Mouse (Mus musculus): ENCODE measurements around the gene Ppcs. TPM values are rescaled to one million over a fixed set of nuclear protein-coding genes. Genes with fewer than 3 reads are reported as not detected.
A peak's percentile ranks its signal among the peaks of the same experiment; 100 is the strongest.

Ppcs gene
- total RNA-seq, 2 experiments from 2014 or later = 9.6 to 12.7 TPM

DNA sequence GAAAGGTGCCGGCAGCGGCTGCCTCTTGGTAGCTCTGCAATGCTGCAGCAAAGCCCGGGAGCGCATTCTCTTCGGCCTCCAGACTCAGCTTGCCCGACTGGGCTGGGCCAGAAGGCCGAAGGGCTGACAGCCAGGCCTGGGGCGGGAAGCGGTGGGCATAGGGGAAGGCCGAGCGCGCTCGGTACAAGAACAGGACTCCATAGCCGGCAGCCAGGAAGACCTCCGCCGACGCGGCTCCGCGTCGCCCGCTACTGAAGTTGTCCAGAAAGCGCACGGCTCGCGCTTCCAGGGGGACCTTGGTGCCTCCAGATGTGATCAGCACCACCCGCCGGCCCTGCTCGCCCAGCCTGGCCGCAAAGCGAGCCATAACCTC is 313 bp downstream of the Ppcs start:
- DNase-seq = no peak
- intact Hi-C loops (cut with DNase I) = loop anchor here (2.0 to 5.0 kb wide), 6 partner anchors 101 to 310 kb away; partner anchors contain the start of genes AU022252, Foxj3, Frg2f1 and Hivep3

DNA sequence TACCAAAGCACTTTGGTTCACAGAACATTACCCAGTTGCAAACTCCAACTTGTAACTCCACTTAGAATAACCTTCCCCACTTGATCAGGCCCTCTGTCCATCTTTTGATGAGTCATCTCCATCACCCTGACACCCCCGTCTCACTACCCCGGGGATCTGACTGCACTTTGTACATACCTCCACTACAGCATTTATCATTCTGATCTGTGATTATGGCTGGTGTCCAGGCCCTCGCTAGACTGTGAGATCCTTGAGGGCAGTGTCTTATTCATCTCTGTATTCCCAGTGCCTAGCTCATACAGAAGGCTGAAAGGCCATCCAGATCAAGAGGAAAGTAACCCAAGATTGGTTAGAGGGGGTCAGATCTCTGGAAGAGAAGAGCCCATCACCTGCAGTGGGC is 1.0 kb downstream of the Ppcs start:
- intact Hi-C loops (cut with DNase I) = loop anchor here (5.0 kb wide), 5 partner anchors 116 to 311 kb away; partner anchors contain the start of genes AU022252, Foxj3, Frg2f1 and Hivep3
- DNase-seq = no peak

DNA sequence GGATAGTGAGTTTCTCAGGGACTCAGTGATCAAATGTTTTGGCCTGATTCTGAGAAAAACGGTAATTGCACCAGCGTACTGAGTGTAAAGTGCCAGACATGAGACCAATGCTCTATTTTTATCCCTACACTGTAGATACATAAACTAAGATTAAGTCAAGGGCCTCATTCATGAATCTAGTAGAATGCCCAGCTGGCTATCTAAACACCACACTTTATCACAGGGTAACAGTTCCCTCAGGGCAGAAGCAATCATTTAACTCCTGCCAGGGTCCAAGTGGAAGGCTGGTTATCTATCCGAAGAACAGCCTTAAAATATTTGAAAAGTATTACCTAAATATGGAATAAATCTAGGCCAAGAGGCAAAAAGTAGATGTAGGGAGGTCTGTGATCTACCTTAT is 4.3 kb downstream of the Ppcs start:
- DNase-seq = no peak
- intact Hi-C loops (cut with DNase I) = no loop called here

DNA sequence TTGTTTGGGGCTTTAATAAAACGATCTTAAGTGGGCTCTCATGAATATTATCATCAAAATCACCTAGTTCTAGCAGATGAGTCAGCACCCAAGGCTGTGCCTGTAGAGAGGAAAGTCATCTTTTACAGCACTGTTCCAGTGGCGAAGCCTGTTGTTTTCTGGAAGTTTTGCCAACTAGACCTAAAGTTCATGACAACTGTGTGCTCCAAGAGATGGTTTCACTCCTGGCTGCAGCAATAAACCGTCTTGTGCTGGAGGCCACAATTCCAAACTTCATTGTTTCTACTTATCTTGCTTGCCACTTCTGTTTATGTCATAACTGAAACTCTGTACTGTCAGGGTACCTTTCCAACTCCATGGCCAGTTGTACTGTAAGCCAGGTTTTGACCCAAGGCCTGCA is 5.0 kb downstream of the Ppcs start:
- intact Hi-C loops (cut with DNase I) = no loop called here
- DNase-seq = no peak

GRCm38 (mm10) chr4:119415072-119415753 is 7.0 kb downstream of the Ppcs start, which contains the start of gene Ccdc30:
Gene Ccdc30 (minus strand): TSS chr4:119415521.
- DNase-seq = peak; percentile 78 to 79
- intact Hi-C loops (cut with DNase I) = no loop called here

GRCm38 (mm10) chr4:119412791-119413190 is 9.4 kb downstream of the Ppcs start:
- DNase-seq = no peak
- intact Hi-C loops (cut with DNase I) = no loop called here

- intact Hi-C loops (cut with DNase I) = no loop called here
- no peak for DNase-seq
Observed at GRCm38 (mm10) chr4:119411877-119412650, 10.2 kb downstream of the Ppcs start.

DNA sequence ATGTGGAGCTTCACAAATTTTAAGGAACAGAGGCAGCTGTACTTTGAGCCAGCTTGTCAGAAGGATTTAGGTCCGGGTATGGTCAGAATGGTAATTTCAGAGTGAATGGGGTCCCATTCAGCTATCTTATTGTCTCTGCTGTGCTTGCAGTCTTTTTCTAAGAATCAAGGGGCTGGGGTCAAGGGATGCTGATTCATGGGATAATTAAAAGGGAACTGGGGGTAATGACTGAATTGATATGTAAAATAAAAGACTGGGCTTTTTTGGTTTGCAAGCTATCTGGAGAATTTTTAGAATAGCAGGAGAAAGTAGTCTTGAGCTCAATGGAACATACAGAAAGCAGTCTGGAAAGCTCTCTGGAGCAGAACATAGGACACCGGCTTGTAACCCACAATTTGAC is 18.8 kb downstream of the Ppcs start:
- intact Hi-C loops (cut with DNase I) = no loop called here
- DNase-seq = no peak

- no peak for DNase-seq
- intact Hi-C loops (cut with DNase I) = no loop called here
Observed at GRCm38 (mm10) chr4:119400896-119401295, 21.3 kb downstream of the Ppcs start.

DNA sequence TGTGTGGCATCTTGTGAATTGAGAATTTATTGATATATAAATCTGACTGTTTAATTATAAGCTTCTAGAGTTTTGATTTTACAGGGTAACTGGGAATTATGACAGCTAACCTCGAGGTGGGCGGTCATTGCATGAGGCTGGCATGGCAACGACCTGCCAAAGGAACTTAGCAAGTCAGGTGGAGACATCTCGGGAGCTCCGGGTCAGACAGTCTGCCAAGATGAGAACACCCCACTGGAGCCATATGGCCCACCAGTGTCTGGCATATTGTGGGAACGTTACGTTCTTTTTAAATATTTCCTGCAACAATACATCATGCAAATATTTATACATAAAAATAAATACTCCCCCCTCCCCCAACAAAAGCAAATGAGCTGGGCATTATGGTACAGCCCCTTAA is 23.5 kb downstream of the Ppcs start:
- intact Hi-C loops (cut with DNase I) = no loop called here

DNA sequence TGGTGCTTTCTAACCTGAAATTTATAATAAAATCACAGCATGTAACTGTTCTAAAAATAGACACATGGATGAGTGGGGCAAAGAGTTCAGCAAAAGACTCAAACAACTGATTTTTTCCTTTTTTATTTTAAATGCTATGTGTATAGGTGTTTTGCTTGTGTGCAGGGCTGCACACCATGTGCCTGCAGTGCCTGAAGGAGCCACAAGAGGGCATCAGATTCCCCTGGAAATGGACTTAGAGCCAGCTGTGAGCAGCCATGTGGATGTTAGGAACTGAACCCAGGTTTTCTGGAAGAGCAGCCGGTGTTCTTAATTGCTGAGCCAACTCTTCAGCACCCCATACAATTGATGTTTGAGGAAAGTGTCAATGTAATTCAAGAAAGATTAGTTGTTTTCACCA is 31.9 kb downstream of the Ppcs start:
- intact Hi-C loops (cut with DNase I) = no loop called here
- no peak for DNase-seq

More for the DNA sequence above, 23.5 kb downstream of the Ppcs start:
- no peak for DNase-seq

DNA sequence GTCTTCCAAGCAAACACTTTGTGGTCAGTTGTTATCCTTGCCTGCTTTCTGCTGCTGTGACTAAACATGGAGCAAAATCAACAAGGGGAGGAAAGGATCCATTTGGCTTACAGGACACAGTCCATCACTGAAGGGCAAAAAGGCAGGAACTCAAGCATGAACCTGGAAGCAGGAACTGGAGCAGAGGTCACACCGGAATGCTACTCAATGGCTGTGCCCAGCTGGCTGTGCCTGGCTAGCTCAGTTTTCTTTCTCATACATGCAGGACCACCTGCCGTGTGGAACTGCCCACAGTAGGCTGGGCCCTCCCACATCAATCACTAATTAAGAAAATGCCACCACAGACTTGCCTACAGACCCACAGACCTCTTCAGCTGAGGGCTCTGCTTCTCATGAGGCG is 33.0 kb downstream of the Ppcs start:
- intact Hi-C loops (cut with DNase I) = no loop called here

DNA sequence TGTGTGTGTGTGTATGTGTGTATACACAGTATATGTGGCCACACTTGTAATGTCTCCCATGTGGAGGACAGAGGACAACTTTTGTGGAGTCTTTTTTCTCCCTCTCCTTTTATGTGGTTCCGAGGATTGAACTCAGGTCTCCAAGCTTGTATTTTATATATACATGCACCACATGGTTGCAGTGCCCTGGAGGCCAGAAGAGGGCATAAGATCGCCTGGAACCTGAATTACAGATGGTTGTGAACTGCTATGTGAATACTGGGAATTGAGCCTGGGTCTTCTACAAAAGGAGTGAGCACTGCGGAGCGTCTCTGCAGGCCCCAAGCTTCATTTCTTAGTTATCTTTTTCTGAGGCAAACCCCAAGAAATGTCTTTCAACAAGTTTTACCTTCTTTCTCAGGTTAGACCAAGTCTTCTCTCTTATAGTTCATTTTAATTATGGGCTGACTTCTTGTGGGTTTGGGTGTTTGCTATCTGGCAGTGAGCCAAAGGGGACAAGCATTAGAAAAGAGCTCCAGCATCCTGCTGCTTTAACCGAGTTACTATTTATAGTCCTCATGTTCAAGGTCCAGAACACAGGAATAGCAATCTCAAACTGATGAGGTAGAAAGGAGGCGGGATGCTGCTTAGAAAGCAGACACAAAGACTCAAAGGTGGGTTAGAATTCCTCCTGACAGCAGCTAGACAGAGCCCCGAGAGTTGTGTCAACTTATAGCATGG is 40.6 kb downstream of the Ppcs start:
- intact Hi-C loops (cut with DNase I) = no loop called here
- DNase-seq = no peak

More for the DNA sequence above, 33.0 kb downstream of the Ppcs start:
- DNase-seq = no peak

DNA sequence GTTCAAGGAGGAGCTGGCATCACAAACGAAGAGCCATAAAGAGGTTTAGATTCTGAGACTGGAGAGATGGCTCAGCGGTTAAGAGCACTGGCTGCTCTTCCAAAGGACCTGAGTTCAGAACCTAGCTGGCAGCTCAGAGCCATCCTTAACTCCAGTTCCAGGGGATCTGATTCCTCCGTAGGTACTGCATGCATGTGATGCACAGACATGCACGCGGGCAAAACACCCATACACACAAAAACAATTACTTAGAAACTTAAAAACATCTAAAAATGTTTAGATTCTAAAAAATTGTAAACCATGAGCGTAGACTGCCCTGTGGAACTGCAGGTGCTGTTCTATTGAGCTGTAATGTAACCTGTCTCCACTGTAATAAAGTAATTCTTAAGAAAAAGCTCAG is 52.8 kb downstream of the Ppcs start:
- intact Hi-C loops (cut with DNase I) = no loop called here
- no peak for DNase-seq

Other genes with a start within 250 kb of the Ppcs start
- 10 to 100 TPM; 20.0 to 21.5 TPM for gene Zfp691, start 248.2 kb downstream of the Ppcs start, total RNA-seq (2021)
- gene Ermap, start 232.4 kb downstream of the Ppcs start, total RNA-seq (2021) = under 1 TPM in 1 of 2 experiments, not detected in 1; 0.11 TPM
- 10 to 100 TPM; 19.0 to 19.6 TPM for gene Svbp, start 227.1 kb downstream of the Ppcs start, total RNA-seq (2021)
- gene Tmem269, start 204.2 kb downstream of the Ppcs start, total RNA-seq (2021) = not detected
- gene AU022252, start 189.7 kb downstream of the Ppcs start, total RNA-seq (2021) = 10 to 100 TPM; 22.2 to 24.5 TPM
- gene P3h1, start 189.5 kb downstream of the Ppcs start, total RNA-seq (2021) = 10 to 100 TPM; 13.3 to 15.1 TPM
- not detected for gene Cldn19, start 167.0 kb downstream of the Ppcs start, total RNA-seq (2021)
- gene Ybx1, start 127.8 kb downstream of the Ppcs start, total RNA-seq (2021) = 100 to 1,000 TPM; 786 to 814 TPM
- 10 to 100 TPM in 1 of 2 experiments, 1 to 10 TPM in 1; 9.4 to 12.2 TPM for gene Ppih, start 101.9 kb downstream of the Ppcs start, total RNA-seq (2021)
- gene Ccdc30, start 6.9 kb downstream of the Ppcs start, total RNA-seq (2021) = under 1 TPM in 1 of 2 experiments, not detected in 1; 0.36 TPM
- gene Zmynd12, start 394 bp upstream of the Ppcs start, total RNA-seq (2021) = not detected
- under 1 TPM; 0.33 to 0.56 TPM for gene Rimkla, start 70.2 kb upstream of the Ppcs start, total RNA-seq (2021)
- 10 to 100 TPM; 30.0 to 31.3 TPM for gene Foxj3, start 114.6 kb upstream of the Ppcs start, total RNA-seq (2021)
- gene Frg2f1, start 117.1 kb upstream of the Ppcs start, total RNA-seq (2021) = 1 to 10 TPM; 4.7 to 5.1 TPM
- gene Guca2a, start 215.3 kb upstream of the Ppcs start, total RNA-seq (2021) = not detected
- gene Guca2b, start 236.5 kb upstream of the Ppcs start, total RNA-seq (2021) = under 1 TPM in 1 of 2 experiments, not detected in 1; 0.89 TPM